In genomic region chr7:25781937-25782610, GRCm38 (mm10) we compare ENCODE assay signal across 8 mouse cellular contexts. TPM values are rescaled to one million over a fixed set of nuclear protein-coding genes. Genes with fewer than 3 reads are reported as not detected.
DNase-seq lines count a peak whose midpoint lies in the region; ATAC-seq and TF ChIP-seq lines count a peak whose summit lies in the region.

No protein-coding gene starts in this region.

- H3K27me3 ChIP-seq in hindbrain, embryonic 11.5 days (ENCODE audit: control insufficient read depth, insufficient read depth, low read length), result no peaks in the 10 kb centered on the region
- H3K27me3 ChIP-seq in lung, postnatal 0 days (replicated peaks; ENCODE audit: insufficient read depth, low read length), result no peaks in the 10 kb centered on the region

- H3K4me1 ChIP-seq in hindbrain, embryonic 11.5 days (replicated peaks; ENCODE audit: control insufficient read depth, insufficient read depth, low read length), result no peaks in the 10 kb centered on the region
- H3K4me1 ChIP-seq in lung, postnatal 0 days (ENCODE audit: insufficient read depth, low read depth, low read length), result peaks cover 10% of the 10 kb centered on the region; the same call in 1 of the 2 replicates

- peak overlapping the region; percentile 50 for H3K9ac ChIP-seq in hindbrain, embryonic 11.5 days (ENCODE audit: low read depth, low read length)
- peak overlapping the region; percentile 34 for H3K9ac ChIP-seq in lung, postnatal 0 days (replicated peaks; ENCODE audit: low read depth)

- DNase-seq in embryo, embryonic 11 days, result peak; percentile 49
- no peak for DNase-seq in embryo, embryonic 9.5 days (ENCODE audit: extremely low spot score)
- peak; percentile 59 for DNase-seq in R1 (ENCODE audit: low read depth, low spot score)
- DNase-seq in hindbrain, embryonic 11.5 days (ENCODE audit: low spot score), result peak; percentile 24
- DNase-seq in lung, postnatal 0 days (ENCODE audit: low spot score), result peak; percentile 91
- DNase-seq in yolk sac, embryonic 10.5 days (ENCODE audit: low spot score), result peak; percentile 26
- no peak for DNase-seq in cerebellum, postnatal 25 days
- no peak for DNase-seq in layer of hippocampus, postnatal 10 days (ENCODE audit: low spot score in 2 of 2)

- no peaks in the 10 kb centered on the region for H3K36me3 ChIP-seq in hindbrain, embryonic 11.5 days (ENCODE audit: control insufficient read depth, insufficient read depth, low read length)
- no peaks in the 10 kb centered on the region for H3K36me3 ChIP-seq in lung, postnatal 0 days (ENCODE audit: insufficient read depth, low read length)

- 52% methylated on average over 11 of the region's 11 CpGs for WGBS in hindbrain, embryonic 11.5 days
- 17% methylated on average over 11 of the region's 11 CpGs for WGBS in lung, postnatal 0 days

- TF ChIP-seq EP300 in lung, postnatal 0 days (IDR thresholded peaks at IDR 0.05), result peak; percentile 83; the same call in 1 of the 2 replicates

- H3K9me3 ChIP-seq in hindbrain, embryonic 11.5 days (ENCODE audit: control insufficient read depth, low read length), result no peaks in the 10 kb centered on the region
- H3K9me3 ChIP-seq in lung, postnatal 0 days (ENCODE audit: low read length), result no peaks in the 10 kb centered on the region

- H3K27ac ChIP-seq in hindbrain, embryonic 11.5 days (ENCODE audit: low read depth, low read length), result no peak overlapping the region
- H3K27ac ChIP-seq in lung, postnatal 0 days (ENCODE audit: low read length), result peak overlapping the region; percentile 92

- peak; percentile 61 for ATAC-seq in hindbrain, embryonic 11.5 days (ENCODE audit: low FRiP score)
- peak; percentile 84 for ATAC-seq in lung, postnatal 0 days

- no peak for TF ChIP-seq CTCF in lung, postnatal 0 days (IDR thresholded peaks at IDR 0.05)

- H3K4me2 ChIP-seq in hindbrain, embryonic 11.5 days (replicated peaks; ENCODE audit: low read depth, low read length), result peak overlapping the region; percentile 48
- peak overlapping the region; percentile 67 for H3K4me2 ChIP-seq in lung, postnatal 0 days (replicated peaks; ENCODE audit: low read depth, low read length)

- H3K4me3 ChIP-seq in hindbrain, embryonic 11.5 days (ENCODE audit: low read depth, low read length), result peak overlapping the region; percentile 22
- H3K4me3 ChIP-seq in lung, postnatal 0 days (ENCODE audit: low read depth, low read length), result peak overlapping the region; percentile 19; the same call in 1 of the 2 replicates

RNA-seq across cellular contexts. Expression of gene Axl, which starts 6.4 kb away (rescaled TPM):
- polyA plus RNA-seq in hindbrain, embryonic 11.5 days (2014; fragmentation: Nextera tagmentation; extraction: Ambion mirVana), result 15.0 and 19.4 TPM in 2 replicates
- polyA plus RNA-seq in lung, postnatal 0 days (2015; fragmentation: Nextera tagmentation; extraction: Ambion mirVana), result 74.6 and 81.6 TPM in 2 replicates
- total RNA-seq in layer of hippocampus, postnatal 10 days (2021), result 10 to 100 TPM; 43.2 to 44.9 TPM

RNA-seq across cellular contexts. Expression of gene Hnrnpul1, which starts 27.5 kb away (rescaled TPM):
- 68.1 and 70.1 TPM in 2 replicates for polyA plus RNA-seq in hindbrain, embryonic 11.5 days (2014; fragmentation: Nextera tagmentation; extraction: Ambion mirVana)
- polyA plus RNA-seq in lung, postnatal 0 days (2015; fragmentation: Nextera tagmentation; extraction: Ambion mirVana), result 32.4 and 34.5 TPM in 2 replicates
- total RNA-seq in layer of hippocampus, postnatal 10 days (2021), result 100 to 1,000 TPM; 122 to 129 TPM

RNA-seq across cellular contexts. Expression of gene Cyp2s1, which starts 34.6 kb away (rescaled TPM):
- 0.69 and 0.95 TPM in 2 replicates for polyA plus RNA-seq in hindbrain, embryonic 11.5 days (2014; fragmentation: Nextera tagmentation; extraction: Ambion mirVana)
- polyA plus RNA-seq in lung, postnatal 0 days (2015; fragmentation: Nextera tagmentation; extraction: Ambion mirVana), result 51.9 and 53.1 TPM in 2 replicates
- total RNA-seq in layer of hippocampus, postnatal 10 days (2021), result 1 to 10 TPM; 2.6 to 4.0 TPM

Comparison
In these comparisons a context has a peak if more than half of its experiments do, and no peak if none do; other contexts are left out.
1. DNase-seq: peak in embryo, embryonic 11 days (single experiment), R1 (single experiment), hindbrain, embryonic 11.5 days (single experiment), lung, postnatal 0 days (single experiment) and yolk sac, embryonic 10.5 days (single experiment); none in embryo, embryonic 9.5 days (single experiment), cerebellum, postnatal 25 days (0 of 2) and layer of hippocampus, postnatal 10 days (0 of 2).
2. RNA of gene Cyp2s1, which starts 34.6 kb away (polyA plus RNA-seq): 51.9 to 53.1 TPM in lung, postnatal 0 days; 0.69 to 0.95 TPM in hindbrain, embryonic 11.5 days; every median in the first group is over 10 times any median in the second.